Comparison of ENCODE assay signal across 8 mouse cellular contexts in the genomic region with DNA sequence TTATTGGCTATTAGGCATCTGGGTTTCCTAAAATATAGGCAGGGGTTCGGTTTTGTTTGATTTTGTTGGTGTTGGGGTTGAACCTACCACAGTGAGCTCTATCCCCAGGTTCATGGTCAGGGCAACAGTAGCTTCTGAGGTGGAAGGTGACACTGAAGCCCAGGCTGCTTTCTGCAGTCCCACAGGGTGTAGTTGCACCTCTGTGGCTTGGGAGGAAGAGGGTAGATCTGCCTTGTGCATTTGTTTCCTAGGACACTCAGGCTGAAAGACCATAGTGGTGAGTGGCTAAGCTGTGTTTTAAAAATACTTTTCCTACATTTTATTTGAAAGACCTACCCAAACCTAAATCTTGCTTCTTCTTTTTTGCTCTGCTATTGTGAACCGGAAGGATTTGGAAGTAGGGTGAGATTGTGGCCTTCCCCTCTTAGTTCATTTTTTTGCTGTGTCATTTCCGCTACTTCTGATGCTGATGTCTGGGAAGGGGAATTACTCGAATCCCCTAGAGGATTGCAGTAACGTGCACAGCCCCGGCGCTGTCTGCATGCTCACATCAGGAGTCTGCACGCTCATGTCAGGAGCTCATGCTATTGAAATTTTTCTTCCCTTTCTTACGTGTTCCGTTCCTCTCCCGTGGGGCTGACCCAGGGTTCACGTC.
DNase-seq lines count a peak whose midpoint lies in the region; ATAC-seq and TF ChIP-seq lines count a peak whose summit lies in the region.

No protein-coding gene starts in this region.

- TF ChIP-seq EP300 in heart, adult 2 months (IDR thresholded peaks at IDR 0.05; ENCODE audit: insufficient read depth, low read depth, low read length), result no peak

- H3K9ac ChIP-seq in heart, adult 2 months (ENCODE audit: low read depth, low read length), result no peak overlapping the region
- no peak overlapping the region for H3K9ac ChIP-seq in kidney, embryonic 16.5 days (replicated peaks; ENCODE audit: low read length)

- TF ChIP-seq CTCF in cerebellum, adult 2 months (IDR thresholded peaks at IDR 0.05; ENCODE audit: borderline replicate concordance, insufficient read depth, low read depth, low read length), result no peak
- TF ChIP-seq CTCF in heart, adult 2 months (IDR thresholded peaks at IDR 0.05), result no peak

- no peak overlapping the region for H3K4me3 ChIP-seq in cerebellum, adult 2 months (replicated peaks; ENCODE audit: insufficient read depth, low read depth, low read length)
- peak overlapping the region; percentile 30 for H3K4me3 ChIP-seq in heart, adult 2 months
- H3K4me3 ChIP-seq in kidney, embryonic 16.5 days (ENCODE audit: low read length), result 0 out of 2 replicates have a peak overlapping the region, but pooled peaks have one; percentile 15
- 0 out of 2 replicates have a peak overlapping the region, but pooled peaks have one; percentile 0 for H3K4me3 ChIP-seq in midbrain, embryonic 10.5 days

- DNase-seq in cerebellum, adult 2 months, result no peak
- no peak for DNase-seq in cerebellum, adult 11 months
- peak; percentile 28 for DNase-seq in c-Kit-positive CD71-negative TER-119-negative erythroid progenitor cells, embryonic 14.5 days (ENCODE audit: low read depth)
- peak; percentile 47 to 60 for DNase-seq in heart, adult 2 months
- no peak for DNase-seq in midbrain, embryonic 10.5 days (ENCODE audit: low spot score)
- DNase-seq in urinary bladder, postnatal 36 days (ENCODE audit: low spot score in 2 of 2), result no peak

- ATAC-seq in kidney, embryonic 16.5 days (ENCODE audit: low FRiP score, low TSS enrichment), result peak; percentile 69
- ATAC-seq in erythroblast, adult 5-6 weeks (replicated peaks; ENCODE audit: low FRiP score, poor library complexity, severe bottlenecking), result no peak

- no peaks in the 10 kb centered on the region for H3K36me3 ChIP-seq in heart, adult 2 months (ENCODE audit: control insufficient read depth, insufficient read depth, low read length)
- H3K36me3 ChIP-seq in kidney, embryonic 16.5 days (ENCODE audit: insufficient read depth, low read length), result no peaks in the 10 kb centered on the region
- H3K36me3 ChIP-seq in midbrain, embryonic 10.5 days, result no peaks in the 10 kb centered on the region

- no peaks in the 10 kb centered on the region for H3K9me3 ChIP-seq in kidney, embryonic 16.5 days (ENCODE audit: low read length)
- no peaks in the 10 kb centered on the region for H3K9me3 ChIP-seq in midbrain, embryonic 10.5 days (replicated peaks)

- H3K27me3 ChIP-seq in cerebellum, adult 2 months (ENCODE audit: control insufficient read depth, insufficient read depth, low read length), result no peaks in the 10 kb centered on the region
- no peaks in the 10 kb centered on the region for H3K27me3 ChIP-seq in heart, adult 2 months (ENCODE audit: control insufficient read depth, insufficient read depth, low read length)
- no peaks in the 10 kb centered on the region for H3K27me3 ChIP-seq in kidney, embryonic 16.5 days (ENCODE audit: insufficient read depth, low read length)
- no peaks in the 10 kb centered on the region for H3K27me3 ChIP-seq in midbrain, embryonic 10.5 days (ENCODE audit: low read depth, poor library complexity, severe bottlenecking)

- peak overlapping the region; percentile 33 for H3K4me2 ChIP-seq in kidney, embryonic 16.5 days (replicated peaks; ENCODE audit: low read depth, low read length)

- intact Hi-C loops in heart, adult 2 months (cut with DNase I), result no loop called here

- TF ChIP-seq POLR2A in cerebellum, adult 2 months (IDR thresholded peaks at IDR 0.05; ENCODE audit: borderline replicate concordance, insufficient read depth, low read length), result no peak
- TF ChIP-seq POLR2A in heart, adult 2 months (IDR thresholded peaks at IDR 0.05; ENCODE audit: insufficient read depth, low read depth, low read length), result peak; percentile 45; the same call in 1 of the 2 replicates

- H3K79me2 ChIP-seq in heart, adult 2 months (replicated peaks; ENCODE audit: control insufficient read depth, insufficient read depth, low read length), result no peaks in the 10 kb centered on the region

- 40% methylated on average over 12 of the region's 12 CpGs for WGBS in cerebellum, adult 2 months
- 14% methylated on average over 12 of the region's 12 CpGs for WGBS in heart, adult 2 months
- WGBS in kidney, embryonic 16.5 days, result 22% methylated on average over 12 of the region's 12 CpGs
- WGBS in midbrain, embryonic 10.5 days, result 39% methylated on average over 12 of the region's 12 CpGs

- 0 out of 2 replicates have a peak overlapping the region, but pooled peaks have one; percentile 35 for H3K27ac ChIP-seq in cerebellum, adult 2 months (ENCODE audit: insufficient read depth, low read length)
- peak overlapping the region; percentile 65 for H3K27ac ChIP-seq in heart, adult 2 months
- H3K27ac ChIP-seq in kidney, embryonic 16.5 days (ENCODE audit: low read length), result peak overlapping the region; percentile 31; the same call in 1 of the 2 replicates
- peak overlapping the region; percentile 70 for H3K27ac ChIP-seq in midbrain, embryonic 10.5 days (replicated peaks)

- peaks cover 28% of the 10 kb centered on the region for H3K4me1 ChIP-seq in cerebellum, adult 2 months (ENCODE audit: control insufficient read depth, insufficient read depth, low read length)
- H3K4me1 ChIP-seq in heart, adult 2 months (ENCODE audit: control insufficient read depth, insufficient read depth, low read length), result peaks cover 4% of the 10 kb centered on the region; the same call in 1 of the 2 replicates
- peaks cover 5% of the 10 kb centered on the region for H3K4me1 ChIP-seq in kidney, embryonic 16.5 days (ENCODE audit: insufficient read depth, low read length)
- H3K4me1 ChIP-seq in midbrain, embryonic 10.5 days, result peaks cover 24% of the 10 kb centered on the region

Comparison
In these comparisons a context has a peak if more than half of its experiments do, and no peak if none do; other contexts are left out.
1. DNase-seq: peak in c-Kit-positive CD71-negative TER-119-negative erythroid progenitor cells, embryonic 14.5 days (single experiment) and heart, adult 2 months (2 of 2); none in cerebellum, adult 2 months (0 of 2), cerebellum, adult 11 months (single experiment), midbrain, embryonic 10.5 days (single experiment) and urinary bladder, postnatal 36 days (0 of 2).
2. Peak in every context shown above with its lines, with median percentiles within 50 percentile points of each other: H3K27ac ChIP-seq.